8 mouse cellular contexts compared by ENCODE assay signal in genomic region chr10:119294454-119295149, GRCm38 (mm10). TPM values are rescaled to one million over a fixed set of nuclear protein-coding genes. Genes with fewer than 3 reads are reported as not detected.
DNase-seq lines count a peak whose midpoint lies in the region; ATAC-seq and TF ChIP-seq lines count a peak whose summit lies in the region.

No protein-coding gene starts in this region.

- no peak overlapping the region for H3K27ac ChIP-seq in liver, adult 2 months (replicated peaks; ENCODE audit: insufficient read depth, low read depth, low read length)
- no peak overlapping the region for H3K27ac ChIP-seq in liver, embryonic 11.5 days (ENCODE audit: low read depth, low read length)
- no peak overlapping the region for H3K27ac ChIP-seq in heart, embryonic 16.5 days (ENCODE audit: low read length)
- no peak overlapping the region for H3K27ac ChIP-seq in left cerebral cortex, adult 2 months

- no peaks in the 10 kb centered on the region for H3K4me1 ChIP-seq in liver, adult 2 months (ENCODE audit: control insufficient read depth, insufficient read depth, low read length)
- no peaks in the 10 kb centered on the region for H3K4me1 ChIP-seq in liver, embryonic 11.5 days (replicated peaks; ENCODE audit: control insufficient read depth, insufficient read depth, low read length)
- H3K4me1 ChIP-seq in heart, embryonic 16.5 days (ENCODE audit: control insufficient read depth, insufficient read depth, low read length) = no peaks in the 10 kb centered on the region

- no peaks in the 10 kb centered on the region for H3K36me3 ChIP-seq in liver, adult 2 months (ENCODE audit: control insufficient read depth, insufficient read depth, low read length)
- no peaks in the 10 kb centered on the region for H3K36me3 ChIP-seq in liver, embryonic 11.5 days (ENCODE audit: control insufficient read depth, insufficient read depth, low read length)
- H3K36me3 ChIP-seq in heart, embryonic 16.5 days (ENCODE audit: control insufficient read depth, insufficient read depth) = no peaks in the 10 kb centered on the region

- no peak overlapping the region for H3K4me2 ChIP-seq in liver, embryonic 11.5 days
- H3K4me2 ChIP-seq in heart, embryonic 16.5 days (ENCODE audit: low read depth, low read length) = peak overlapping the region; percentile 42

- H3K9me3 ChIP-seq in liver, embryonic 11.5 days (ENCODE audit: control insufficient read depth, low read length) = no peaks in the 10 kb centered on the region
- no peaks in the 10 kb centered on the region for H3K9me3 ChIP-seq in heart, embryonic 16.5 days (replicated peaks; ENCODE audit: control insufficient read depth, low read length)

- H3K79me2 ChIP-seq in liver, adult 2 months (ENCODE audit: control insufficient read depth, insufficient read depth, low read length) = no peaks in the 10 kb centered on the region

- H3K9ac ChIP-seq in liver, adult 2 months (ENCODE audit: low read depth, low read length) = no peak overlapping the region
- no peak overlapping the region for H3K9ac ChIP-seq in liver, embryonic 11.5 days (ENCODE audit: low read depth, low read length)
- H3K9ac ChIP-seq in heart, embryonic 16.5 days (ENCODE audit: low read length) = no peak overlapping the region

- 54% methylated on average over 14 of the region's 14 CpGs for WGBS in liver, adult 2 months
- 49% methylated on average over 14 of the region's 14 CpGs for WGBS in liver, embryonic 11.5 days
- WGBS in heart, embryonic 16.5 days = 39% methylated on average over 14 of the region's 14 CpGs

- no peak overlapping the region for H3K4me3 ChIP-seq in liver, adult 2 months (ENCODE audit: insufficient read depth, low read depth, low read length)
- H3K4me3 ChIP-seq in liver, embryonic 11.5 days (ENCODE audit: low read depth, low read length) = no peak overlapping the region
- H3K4me3 ChIP-seq in heart, embryonic 16.5 days (ENCODE audit: low read length) = no peak overlapping the region
- H3K4me3 ChIP-seq in left cerebral cortex, adult 2 months = no peak overlapping the region

- H3K27me3 ChIP-seq in liver, adult 2 months (ENCODE audit: control insufficient read depth, insufficient read depth, low read length) = no peaks in the 10 kb centered on the region
- no peaks in the 10 kb centered on the region for H3K27me3 ChIP-seq in liver, embryonic 11.5 days (replicated peaks; ENCODE audit: control insufficient read depth, insufficient read depth, low read length)
- no peaks in the 10 kb centered on the region for H3K27me3 ChIP-seq in heart, embryonic 16.5 days (ENCODE audit: control insufficient read depth, insufficient read depth, low read length)

- no peak for DNase-seq in liver, adult 2 months (ENCODE audit: extremely low read depth, low read depth, low spot score)
- DNase-seq in liver, embryonic 11.5 days (ENCODE audit: low spot score) = no peak
- DNase-seq in MEL-GATA-1-ER (ENCODE audit: extremely low read depth, low read depth) = peak; percentile 45
- peak; percentile 73 for DNase-seq in brain, adult 2 months (ENCODE audit: low read depth, low spot score)
- DNase-seq in left cerebral cortex, adult 2 months (ENCODE audit: extremely low spot score in 1 of 2, low spot score in 2 of 2) = peak; percentile 23 to 39
- DNase-seq in retina, postnatal 1 day = peak; percentile 66
- no peak for DNase-seq in spleen, postnatal 4 days (ENCODE audit: low spot score in 2 of 2)

- TF ChIP-seq CTCF in liver, adult 2 months (IDR thresholded peaks at IDR 0.05; ENCODE audit: low read depth, low read length) = peak; percentile 67
- peak; percentile 75 for TF ChIP-seq CTCF in left cerebral cortex, adult 2 months (IDR thresholded peaks at IDR 0.05)

- TF ChIP-seq POLR2A in liver, adult 2 months (IDR thresholded peaks at IDR 0.05; ENCODE audit: extremely low read depth, insufficient read depth, low read length) = no peak

- intact Hi-C loops in left cerebral cortex, adult 2 months (cut with DNase I) = loop anchor here (5.0 kb wide), 1 partner anchor 348 kb away; no protein-coding TSS in a partner anchor

- no peak for ATAC-seq in liver, embryonic 11.5 days (replicated peaks; ENCODE audit: low FRiP score)
- no peak for ATAC-seq in heart, embryonic 16.5 days (replicated peaks; ENCODE audit: extremely low read depth, insufficient read depth, low FRiP score)

RNA-seq across cellular contexts. Expression of gene Cand1, which starts 54.7 kb away (rescaled TPM):
- 30.2 and 34.9 TPM in 2 replicates for total RNA-seq in liver, adult 2 months (2014; rRNA removed)
- 15.2 and 17.7 TPM in 2 replicates for polyA plus RNA-seq in liver, adult 2 months (2012; rRNA removed)
- 53.7 and 82.8 TPM in 2 replicates for polyA plus RNA-seq in liver, embryonic 11.5 days (2014; fragmentation: Nextera tagmentation; extraction: Ambion mirVana)
- polyA plus RNA-seq in heart, embryonic 16.5 days (2015; fragmentation: Nextera tagmentation; extraction: Ambion mirVana) = 34.6 and 37.6 TPM in 2 replicates
- 100 to 1,000 TPM; 144 to 158 TPM for total RNA-seq in left cerebral cortex, adult 2 months (2021)

Comparison
In these comparisons a context has a peak if more than half of its experiments do, and no peak if none do; other contexts are left out.
1. DNase-seq: peak in MEL-GATA-1-ER (single experiment), brain, adult 2 months (single experiment), left cerebral cortex, adult 2 months (2 of 2) and retina, postnatal 1 day (single experiment); none in liver, adult 2 months (single experiment), liver, embryonic 11.5 days (single experiment) and spleen, postnatal 4 days (0 of 2).